Mouse (Mus musculus): ENCODE data around the gene Timm13. TPM values are rescaled to one million over a fixed set of nuclear protein-coding genes. Genes with fewer than 3 reads are reported as not detected.

The Timm13 gene
- polyA plus RNA-seq, 1 experiment from 2014 or later = 285 TPM

DNA sequence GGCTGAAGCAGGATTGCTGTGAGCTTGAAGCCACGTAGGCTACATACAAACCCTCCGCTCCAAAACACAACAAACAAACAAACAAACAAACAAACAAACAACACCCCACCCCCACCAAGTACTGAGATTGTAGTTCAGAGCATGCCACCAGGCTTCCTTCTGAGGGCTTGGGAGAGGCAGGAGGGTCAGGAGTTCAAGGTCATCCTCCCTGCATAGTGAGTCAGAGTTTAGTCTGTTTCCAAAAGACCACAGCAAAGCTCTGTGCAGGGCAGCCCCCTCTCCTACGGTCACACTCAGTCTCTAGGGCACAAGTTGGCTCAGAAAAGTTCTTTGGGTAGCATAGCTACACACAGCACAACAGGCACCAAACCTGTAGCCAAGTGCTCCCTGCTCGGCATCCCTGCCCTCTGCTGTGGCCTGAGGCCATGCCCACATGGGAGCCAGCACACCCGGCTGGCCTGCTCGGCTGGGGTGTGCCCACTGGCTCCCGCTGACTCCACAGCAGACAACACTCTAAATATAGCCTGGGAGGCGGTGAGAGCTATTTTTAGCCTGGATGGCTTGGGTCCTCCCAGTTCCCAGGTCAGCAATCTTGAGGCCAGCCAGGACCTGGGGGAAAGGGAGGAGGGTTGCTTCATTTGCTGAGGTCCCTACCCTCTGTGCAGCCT, 39.7 kb upstream of the Timm13 start:
- Histone ChIP-seq H3K27ac (replicated peaks) (peak overlapping the region; percentile 99), H3K4me1 (peaks cover 83% of the 10 kb centered on the region), H3K36me3 (no peaks in the 10 kb centered on the region), H3K9me3 (no peaks in the 10 kb centered on the region), H3K4me2 (peak overlapping the region; percentile 72), H3K27me3 (replicated peaks) (0 out of 2 replicates have a peak, but pooled peaks cover 9% of the 10 kb centered on the region), H3K9ac (peak overlapping the region; percentile 86), H3K4me3 (peak overlapping the region; percentile 42)
- peak; percentile 44 for ATAC-seq (ENCODE audit: extremely low read depth, insufficient number of reproducible peaks, low FRiP score, low TSS enrichment)
- 19% methylated on average over 8 of the region's 8 CpGs for WGBS

DNA sequence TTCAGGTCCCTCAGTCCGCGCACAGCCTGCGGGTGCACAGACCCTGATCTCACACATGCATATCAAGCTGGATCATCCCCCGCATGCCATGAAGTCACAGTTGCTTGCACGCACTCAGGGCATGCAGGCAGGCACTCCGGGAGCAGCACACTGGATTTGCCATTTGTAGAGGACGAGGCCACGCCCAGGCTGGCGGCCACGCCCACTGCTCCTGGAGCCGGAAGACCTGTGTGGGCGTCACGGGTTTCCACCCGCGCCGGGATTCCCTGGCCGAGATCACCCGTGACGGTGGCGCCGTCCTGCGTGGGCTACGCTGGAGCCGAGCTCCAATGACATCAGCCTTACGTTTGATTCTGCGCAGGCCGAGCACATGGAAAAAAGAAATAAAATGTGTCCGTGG, 38.9 kb upstream of the Timm13 start:
- WGBS = 3% methylated on average over 28 of the region's 28 CpGs
- Histone ChIP-seq H3K27ac (replicated peaks) (peak overlapping the region; percentile 99), H3K4me1 (peaks cover 90% of the 10 kb centered on the region), H3K36me3 (no peaks in the 10 kb centered on the region), H3K4me2 (peak overlapping the region; percentile 72), H3K4me3 (peak overlapping the region; percentile 42), H3K27me3 (replicated peaks) (peaks cover 10% of the 10 kb centered on the region), H3K9ac (peak overlapping the region; percentile 86), H3K9me3 (no peaks in the 10 kb centered on the region)
- ATAC-seq (ENCODE audit: extremely low read depth, insufficient number of reproducible peaks, low FRiP score, low TSS enrichment) = no peak

GRCm38 (mm10) chr10:80938831-80939550, 38.2 kb upstream of the Timm13 start:
- 0 out of 2 replicates have a peak, but pooled peaks have one; percentile 15 for ATAC-seq (ENCODE audit: extremely low read depth, insufficient number of reproducible peaks, low FRiP score, low TSS enrichment)
- Histone ChIP-seq H3K36me3 (no peaks in the 10 kb centered on the region), H3K4me3 (peak overlapping the region; percentile 42), H3K4me1 (peaks cover 96% of the 10 kb centered on the region), H3K27ac (replicated peaks) (peak overlapping the region; percentile 99), H3K9me3 (no peaks in the 10 kb centered on the region), H3K27me3 (replicated peaks) (peaks cover 17% of the 10 kb centered on the region), H3K9ac (peak overlapping the region; percentile 86), H3K4me2 (peak overlapping the region; percentile 72)
- WGBS = 9% methylated on average over 15 of the region's 15 CpGs

DNA sequence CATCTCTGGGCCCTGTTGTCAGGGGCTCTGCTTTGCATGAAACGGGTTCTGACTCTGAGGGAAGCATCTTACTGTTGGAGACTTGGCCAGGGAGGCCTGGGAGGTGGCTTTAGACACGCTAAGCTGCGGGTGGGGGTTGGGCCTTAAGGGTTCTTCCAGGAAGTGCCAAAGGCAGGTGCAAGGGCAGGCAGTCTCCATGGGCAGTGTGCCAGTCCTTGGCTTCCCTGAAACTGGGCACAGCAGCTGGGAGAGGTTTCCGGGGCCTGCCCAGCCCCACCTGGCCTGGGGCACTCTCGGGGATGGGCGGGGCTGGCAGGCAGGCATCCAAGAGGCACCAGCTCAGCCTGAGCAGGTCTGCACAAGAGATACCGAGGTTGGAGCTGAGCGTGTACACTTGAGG, 36.9 kb upstream of the Timm13 start:
- Histone ChIP-seq H3K4me2 (peak overlapping the region; percentile 43), H3K4me1 (peaks cover 96% of the 10 kb centered on the region), H3K9me3 (no peaks in the 10 kb centered on the region), H3K27ac (replicated peaks) (peak overlapping the region; percentile 99), H3K4me3 (no peak overlapping the region), H3K36me3 (no peaks in the 10 kb centered on the region), H3K27me3 (replicated peaks) (peaks cover 25% of the 10 kb centered on the region), H3K9ac (peak overlapping the region; percentile 86)
- no peak for ATAC-seq (ENCODE audit: extremely low read depth, insufficient number of reproducible peaks, low FRiP score, low TSS enrichment)
- WGBS = 21% methylated on average over 8 of the region's 8 CpGs

DNA sequence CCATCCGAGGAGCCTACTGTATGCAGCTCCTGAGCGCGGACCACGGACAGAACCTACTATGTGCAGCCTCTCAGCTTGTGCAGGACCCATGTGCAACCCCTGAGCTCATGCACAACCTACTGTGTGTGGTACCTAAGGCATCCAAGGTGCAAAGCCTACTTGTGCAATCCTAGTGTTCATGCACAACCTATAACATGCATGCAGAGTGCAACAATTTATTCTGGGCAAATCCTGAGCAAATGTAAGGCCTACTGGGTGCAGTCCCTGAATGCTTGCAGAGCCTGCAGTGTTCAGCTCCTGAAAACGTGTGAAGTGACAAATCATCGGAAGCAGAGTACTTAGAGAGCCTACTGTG, 36.0 kb upstream of the Timm13 start:
- Histone ChIP-seq H3K4me3 (peak overlapping the region; percentile 57), H3K9me3 (no peaks in the 10 kb centered on the region), H3K4me1 (peaks cover 99% of the 10 kb centered on the region), H3K27me3 (replicated peaks) (peaks cover 26% of the 10 kb centered on the region), H3K36me3 (peaks cover 1% of the 10 kb centered on the region; the same call in 1 of the 2 replicates), H3K4me2 (peak overlapping the region; percentile 83), H3K27ac (replicated peaks) (peak overlapping the region; percentile 99), H3K9ac (peak overlapping the region; percentile 86)
- no peak for ATAC-seq (ENCODE audit: extremely low read depth, insufficient number of reproducible peaks, low FRiP score, low TSS enrichment)
- 9% methylated on average over 6 of the region's 6 CpGs for WGBS

- Histone ChIP-seq H3K27ac (replicated peaks) (peak overlapping the region; percentile 99), H3K4me3 (peak overlapping the region; percentile 57), H3K36me3 (peaks cover 3% of the 10 kb centered on the region; the same call in 1 of the 2 replicates), H3K4me1 (peaks cover 99% of the 10 kb centered on the region), H3K4me2 (peak overlapping the region; percentile 83), H3K9ac (peak overlapping the region; percentile 86), H3K27me3 (replicated peaks) (peaks cover 29% of the 10 kb centered on the region), H3K9me3 (no peaks in the 10 kb centered on the region)
- peak; percentile 25 for ATAC-seq (ENCODE audit: extremely low read depth, insufficient number of reproducible peaks, low FRiP score, low TSS enrichment)
- WGBS = 1% methylated on average over 37 of the region's 37 CpGs
Observed at GRCm38 (mm10) chr10:80936135-80936809, 35.5 kb upstream of the Timm13 start.

GRCm38 (mm10) chr10:80935698-80936097, 34.9 kb upstream of the Timm13 start:
- ATAC-seq (ENCODE audit: extremely low read depth, insufficient number of reproducible peaks, low FRiP score, low TSS enrichment) = no peak
- Histone ChIP-seq H3K27ac (replicated peaks) (peak overlapping the region; percentile 99), H3K9me3 (no peaks in the 10 kb centered on the region), H3K4me3 (peak overlapping the region; percentile 57), H3K4me1 (peaks cover 99% of the 10 kb centered on the region), H3K4me2 (peak overlapping the region; percentile 83), H3K27me3 (replicated peaks) (peaks cover 33% of the 10 kb centered on the region), H3K36me3 (peaks cover 3% of the 10 kb centered on the region; the same call in 1 of the 2 replicates), H3K9ac (peak overlapping the region; percentile 86)
- WGBS = 11% methylated on average over 17 of the region's 17 CpGs

DNA sequence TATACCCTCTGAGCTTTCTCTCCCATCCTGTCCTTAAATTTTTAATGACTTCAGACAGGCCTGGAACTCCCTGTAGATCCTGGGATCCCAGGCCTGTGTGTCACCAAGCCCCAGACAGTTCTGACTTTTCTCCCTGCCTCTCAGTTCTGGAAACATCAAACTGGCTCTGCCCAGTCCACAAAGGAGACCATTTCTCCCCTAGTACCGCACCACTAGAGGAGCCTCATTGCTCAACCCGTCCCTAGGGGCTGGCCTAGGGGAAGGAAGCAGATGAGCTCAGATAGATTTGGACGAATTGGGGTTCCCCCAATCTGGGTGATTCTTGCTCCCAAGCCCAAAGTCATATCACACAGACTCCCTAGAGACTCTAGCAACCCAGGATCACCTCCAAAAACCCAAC, 34.5 kb upstream of the Timm13 start:
- Histone ChIP-seq H3K27me3 (replicated peaks) (peaks cover 33% of the 10 kb centered on the region), H3K27ac (replicated peaks) (peak overlapping the region; percentile 53), H3K9ac (peak overlapping the region; percentile 86), H3K9me3 (no peaks in the 10 kb centered on the region), H3K36me3 (peaks cover 3% of the 10 kb centered on the region; the same call in 1 of the 2 replicates), H3K4me2 (peak overlapping the region; percentile 83), H3K4me1 (peaks cover 99% of the 10 kb centered on the region), H3K4me3 (peak overlapping the region; percentile 57; the same call in 1 of the 2 replicates)
- no peak for ATAC-seq (ENCODE audit: extremely low read depth, insufficient number of reproducible peaks, low FRiP score, low TSS enrichment)
- 27% methylated on average over 3 of the region's 3 CpGs for WGBS

DNA sequence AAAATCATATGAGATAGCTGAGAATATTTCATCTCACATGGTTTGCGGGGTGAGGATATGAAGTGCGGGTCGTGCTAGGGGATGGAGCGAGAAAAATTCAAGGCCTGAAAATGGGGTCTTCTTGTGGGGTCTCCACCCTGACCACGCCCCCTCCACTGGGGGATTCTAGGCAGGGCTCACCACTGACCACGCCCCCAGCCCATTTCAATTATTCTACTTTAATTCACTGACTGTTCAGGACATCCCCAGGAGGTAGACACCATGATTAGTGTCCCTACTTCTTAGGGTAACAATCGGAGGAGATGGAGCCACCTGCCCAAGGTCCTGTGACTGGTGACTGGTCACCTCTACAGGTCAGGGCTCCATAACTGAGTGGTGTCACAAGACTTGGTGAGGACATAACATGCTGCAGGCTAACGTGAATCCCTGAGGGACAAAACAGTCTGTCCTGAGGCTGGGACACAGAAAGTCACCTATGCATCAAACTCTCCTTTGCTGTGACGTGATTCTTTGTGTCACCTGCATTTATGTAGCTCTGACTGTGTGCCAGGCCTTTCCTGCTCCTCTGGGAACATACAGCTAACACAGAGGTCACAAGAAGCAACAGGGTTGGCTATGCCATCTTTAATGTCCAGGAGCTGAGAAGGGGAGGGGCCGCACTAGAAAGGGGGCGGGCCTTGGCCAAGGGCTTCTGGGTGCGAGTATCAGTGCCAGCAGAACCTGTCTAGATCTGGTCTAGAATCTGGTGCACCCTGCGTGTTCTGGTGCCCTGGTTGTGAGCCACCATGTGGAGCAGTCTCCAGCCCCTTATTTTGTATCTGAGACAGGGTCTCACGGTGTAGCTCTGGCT, 33.6 kb upstream of the Timm13 start:
- Histone ChIP-seq H3K4me3 (no peak overlapping the region), H3K9me3 (no peaks in the 10 kb centered on the region), H3K36me3 (peaks cover 3% of the 10 kb centered on the region; the same call in 1 of the 2 replicates), H3K9ac (no peak overlapping the region), H3K27ac (replicated peaks) (peak overlapping the region; percentile 53), H3K4me2 (peak overlapping the region; percentile 78), H3K4me1 (peaks cover 92% of the 10 kb centered on the region), H3K27me3 (replicated peaks) (peaks cover 33% of the 10 kb centered on the region)
- ATAC-seq (ENCODE audit: extremely low read depth, insufficient number of reproducible peaks, low FRiP score, low TSS enrichment) = no peak
- WGBS = 48% methylated on average over 14 of the region's 14 CpGs

- 3% methylated on average over 21 of the region's 21 CpGs for WGBS
Observed at GRCm38 (mm10) chr10:80933421-80933979, 32.7 kb upstream of the Timm13 start.

More at GRCm38 (mm10) chr10:80933421-80933979, 32.7 kb upstream of the Timm13 start:
- Histone ChIP-seq H3K4me1 (peaks cover 89% of the 10 kb centered on the region), H3K27me3 (replicated peaks) (peaks cover 33% of the 10 kb centered on the region), H3K9ac (peak overlapping the region; percentile 97), H3K27ac (replicated peaks) (peak overlapping the region; percentile 53), H3K36me3 (peaks cover 3% of the 10 kb centered on the region; the same call in 1 of the 2 replicates), H3K4me2 (peak overlapping the region; percentile 78), H3K9me3 (no peaks in the 10 kb centered on the region), H3K4me3 (peak overlapping the region; percentile 88)
- no peak for ATAC-seq (ENCODE audit: extremely low read depth, insufficient number of reproducible peaks, low FRiP score, low TSS enrichment)
